Mouse (Mus musculus) thymus, postnatal 36 days (tissue): ENCODE data around the gene Sgsm3.

Experiments
- DNase-seq, 2 experiments: peaks; one replicate each; pipeline ENCODE4 v3.0.0; 2022; ENCODE audit warnings: mixed read lengths in 2 of 2

Sgsm3 gene

GRCm38 (mm10) chr15:81027378-81028173 is 50.0 kb downstream of the Sgsm3 start:
- DNase-seq, result peak; percentile 64 to 75

- peak in 1 of 2 experiments; percentile 8 for DNase-seq
Measured at GRCm38 (mm10) chr15:81030891-81031425, 53.4 kb downstream of the Sgsm3 start.

- peak in 1 of 2 experiments; percentile 3 for DNase-seq
Measured at GRCm38 (mm10) chr15:81031611-81032010, 54.0 kb downstream of the Sgsm3 start.

GRCm38 (mm10) chr15:81032941-81033629 is 55.5 kb downstream of the Sgsm3 start:
- DNase-seq, result peak in 1 of 2 experiments; percentile 24

GRCm38 (mm10) chr15:81034119-81034518 is 56.6 kb downstream of the Sgsm3 start:
- no peak for DNase-seq

GRCm38 (mm10) chr15:81035417-81036162 is 58.0 kb downstream of the Sgsm3 start:
- no peak for DNase-seq

- DNase-seq, result no peak
Measured at GRCm38 (mm10) chr15:81038419-81038818, 60.9 kb downstream of the Sgsm3 start.

GRCm38 (mm10) chr15:81041767-81042166 is 64.2 kb downstream of the Sgsm3 start:
- no peak for DNase-seq

- peak; percentile 57 to 59 for DNase-seq
Measured at GRCm38 (mm10) chr15:81042276-81042931, 64.8 kb downstream of the Sgsm3 start.

GRCm38 (mm10) chr15:81044446-81044845 is 66.9 kb downstream of the Sgsm3 start:
- peak; percentile 74 to 80 for DNase-seq

- peak; percentile 70 to 71 for DNase-seq
Measured at GRCm38 (mm10) chr15:81045336-81045735, 67.8 kb downstream of the Sgsm3 start.

GRCm38 (mm10) chr15:81046061-81046460 is 68.5 kb downstream of the Sgsm3 start:
- no peak for DNase-seq

GRCm38 (mm10) chr15:81047497-81047896 is 69.9 kb downstream of the Sgsm3 start:
- DNase-seq, result no peak

- peak; percentile 38 to 49 for DNase-seq
Measured at GRCm38 (mm10) chr15:81049401-81050053, 72.0 kb downstream of the Sgsm3 start.

GRCm38 (mm10) chr15:81050488-81050887 is 72.9 kb downstream of the Sgsm3 start:
- no peak for DNase-seq

- no peak for DNase-seq
Measured at GRCm38 (mm10) chr15:81052491-81052890, 74.9 kb downstream of the Sgsm3 start.

GRCm38 (mm10) chr15:81055488-81055887 is 77.9 kb downstream of the Sgsm3 start:
- no peak for DNase-seq

- no peak for DNase-seq
Measured at GRCm38 (mm10) chr15:81057736-81058135, 80.2 kb downstream of the Sgsm3 start.

GRCm38 (mm10) chr15:81060975-81061374 is 83.4 kb downstream of the Sgsm3 start:
- DNase-seq, result no peak
